In genomic region chr17:87044364-87044763, GRCm38 (mm10) we compare ENCODE assay signal across 8 mouse cellular contexts. TPM values are rescaled to one million over a fixed set of nuclear protein-coding genes. Genes with fewer than 3 reads are reported as not detected.
DNase-seq lines count a peak whose midpoint lies in the region; ATAC-seq and TF ChIP-seq lines count a peak whose summit lies in the region.

No protein-coding gene starts in this region.

- no peaks in the 10 kb centered on the region for H3K27me3 ChIP-seq in hindbrain, postnatal 0 days (ENCODE audit: insufficient read depth, low read length)

- H3K9ac ChIP-seq in hindbrain, postnatal 0 days (replicated peaks; ENCODE audit: low read length): no peak overlapping the region

- H3K9me3 ChIP-seq in hindbrain, postnatal 0 days (ENCODE audit: low read length): no peaks in the 10 kb centered on the region

- TF ChIP-seq CTCF in hindbrain, postnatal 0 days (IDR thresholded peaks at IDR 0.05; ENCODE audit: low read depth): peak; percentile 100

- peak; percentile 87 for DNase-seq in R1 (ENCODE audit: low read depth, low spot score)
- DNase-seq in cerebellum, postnatal 14 days: peak; percentile 96 to 98
- peak; percentile 84 to 88 for DNase-seq in frontal cortex, postnatal 25 days (ENCODE audit: low spot score in 2 of 2)
- DNase-seq in hindbrain, postnatal 0 days (ENCODE audit: low spot score): peak; percentile 98
- peak; percentile 88 to 97 for DNase-seq in left cerebral cortex, adult 18-20 months (ENCODE audit: low spot score in 2 of 2)
- DNase-seq in lung, postnatal 4 days: peak; percentile 87 to 91
- peak; percentile 86 for DNase-seq in retina, postnatal 7 days (ENCODE audit: low read depth, low spot score)
- DNase-seq in urinary bladder, adult 18-20 months (ENCODE audit: low spot score in 2 of 2): peak; percentile 62 to 77

- WGBS in hindbrain, postnatal 0 days: 2% methylated on average over 15 of the region's 15 CpGs

- H3K36me3 ChIP-seq in hindbrain, postnatal 0 days (ENCODE audit: insufficient read depth, low read length): no peaks in the 10 kb centered on the region

- H3K4me1 ChIP-seq in hindbrain, postnatal 0 days (ENCODE audit: insufficient read depth, low read length): no peaks in the 10 kb centered on the region

- H3K4me2 ChIP-seq in hindbrain, postnatal 0 days (ENCODE audit: low read depth, low read length): no peak overlapping the region

- no peak overlapping the region for H3K27ac ChIP-seq in hindbrain, postnatal 0 days

- no peak overlapping the region for H3K4me3 ChIP-seq in hindbrain, postnatal 0 days (ENCODE audit: low read length)

- peak; percentile 85 for ATAC-seq in hindbrain, postnatal 0 days

RNA-seq across cellular contexts. Expression of gene Cript, which starts 19.0 kb away (rescaled TPM):
- total RNA-seq in hindbrain, postnatal 0 days (2014; rRNA removed): 37.3 and 53.7 TPM in 2 replicates
- 184 and 186 TPM in 2 replicates for polyA plus RNA-seq in hindbrain, postnatal 0 days (2015; fragmentation: Nextera tagmentation; extraction: Ambion mirVana)
- total RNA-seq in left cerebral cortex, adult 18-20 months (2021): 10 to 100 TPM; 57.7 to 68.4 TPM

RNA-seq across cellular contexts. Expression of gene Pigf, which starts 19.2 kb away (rescaled TPM):
- 12.8 and 15.7 TPM in 2 replicates for total RNA-seq in hindbrain, postnatal 0 days (2014; rRNA removed)
- 31.3 and 33.3 TPM in 2 replicates for polyA plus RNA-seq in hindbrain, postnatal 0 days (2015; fragmentation: Nextera tagmentation; extraction: Ambion mirVana)
- total RNA-seq in left cerebral cortex, adult 18-20 months (2021): 10 to 100 TPM; 19.1 to 19.7 TPM
